Mouse (Mus musculus) adrenal gland, postnatal 25 days (tissue): ENCODE measurements around the gene Olfr145. TPM values are rescaled to one million over a fixed set of nuclear protein-coding genes. Genes with fewer than 3 reads are reported as not detected.

Experiments
- DNase-seq: peaks from one replicate; pipeline ENCODE4 v3.0.0; 2021; ENCODE audit warnings: mixed read lengths
- long read RNA-seq: library from polyadenylated mRNA; stranded (forward); transcript quantifications from one replicate; pipeline ENCODE4 v2.0.0, GENCODE M21; 2021
- total RNA-seq: library from RNA; stranded (reverse); gene quantifications from 2 replicates; pipeline ENCODE4 v1.2.3, GENCODE M21; 2021

Olfr145 gene
- not detected in 2 replicates for total RNA-seq
- long read RNA-seq: 0 reads

- DNase-seq: peak; percentile 4
Measured at GRCm38 (mm10) chr9:37896661-37897060, at the start of gene Olfr145. Gene Olfr145 (plus strand): TSS chr9:37896724.

- no peak for DNase-seq
Measured at GRCm38 (mm10) chr9:37849267-37849666, 47.3 kb upstream of the Olfr145 start.

GRCm38 (mm10) chr9:37853969-37854368, 42.6 kb upstream of the Olfr145 start, which contains the start of gene Olfr877:
Gene Olfr877 (plus strand): TSS chr9:37854269.
- no peak for DNase-seq

- no peak for DNase-seq
Measured at GRCm38 (mm10) chr9:37863325-37863724, 33.2 kb upstream of the Olfr145 start.

- peak; percentile 7 for DNase-seq
Measured at GRCm38 (mm10) chr9:37870246-37870645, 26.3 kb upstream of the Olfr145 start.

GRCm38 (mm10) chr9:37871097-37871496, 25.4 kb upstream of the Olfr145 start:
- no peak for DNase-seq

- no peak for DNase-seq
Measured at GRCm38 (mm10) chr9:37871536-37871935, 25.0 kb upstream of the Olfr145 start.

- no peak for DNase-seq
Measured at GRCm38 (mm10) chr9:37890960-37891359, 5.6 kb upstream of the Olfr145 start.

- no peak for DNase-seq
Measured at GRCm38 (mm10) chr9:37905555-37905954, 9.0 kb downstream of the Olfr145 start.

GRCm38 (mm10) chr9:37917540-37917939, 21.0 kb downstream of the Olfr145 start, which contains the start of gene Olfr878:
Gene Olfr878 (plus strand): TSS chr9:37917840.
- no peak for DNase-seq

GRCm38 (mm10) chr9:37918018-37918417, 21.5 kb downstream of the Olfr145 start:
- no peak for DNase-seq

GRCm38 (mm10) chr9:37924194-37924593, 27.7 kb downstream of the Olfr145 start:
- no peak for DNase-seq

- no peak for DNase-seq
Measured at GRCm38 (mm10) chr9:37925445-37925844, 28.9 kb downstream of the Olfr145 start.

- DNase-seq: no peak
Measured at GRCm38 (mm10) chr9:37926019-37927013, 29.8 kb downstream of the Olfr145 start.

GRCm38 (mm10) chr9:37932519-37932918, 36.0 kb downstream of the Olfr145 start:
- DNase-seq: peak; percentile 45

- DNase-seq: no peak
Measured at GRCm38 (mm10) chr9:37934146-37934545, 37.6 kb downstream of the Olfr145 start.

- no peak for DNase-seq
Measured at GRCm38 (mm10) chr9:37941167-37941566, 44.6 kb downstream of the Olfr145 start.

Other genes with a start within 250 kb of the Olfr145 start
- 85.1 and 90.9 TPM in 2 replicates for gene Tbrg1, start 239.4 kb upstream of the Olfr145 start, total RNA-seq
- gene Panx3, start 227.5 kb upstream of the Olfr145 start, total RNA-seq: 0.15 TPM in 1 of 2 replicates, not detected in the other
- not detected in 2 replicates for gene Olfr160, start 180.5 kb upstream of the Olfr145 start, total RNA-seq
- gene Olfr874, start 151.6 kb upstream of the Olfr145 start, total RNA-seq: not detected in 2 replicates
- not detected in 2 replicates for gene Olfr875, start 124.9 kb upstream of the Olfr145 start, total RNA-seq
- gene Olfr876, start 93.7 kb upstream of the Olfr145 start, total RNA-seq: not detected in 2 replicates
- gene Olfr877, start 42.5 kb upstream of the Olfr145 start, total RNA-seq: 1.5 TPM in 2 replicates
- not detected in 2 replicates for gene Olfr878, start 21.1 kb downstream of the Olfr145 start, total RNA-seq
- not detected in 2 replicates for gene Olfr881, start 95.1 kb downstream of the Olfr145 start, total RNA-seq
- gene Olfr883, start 129.1 kb downstream of the Olfr145 start, total RNA-seq: not detected in 2 replicates
- not detected in 2 replicates for gene Olfr884, start 149.8 kb downstream of the Olfr145 start, total RNA-seq
- gene Olfr885, start 164.6 kb downstream of the Olfr145 start, total RNA-seq: not detected in 2 replicates
- gene Olfr887, start 187.3 kb downstream of the Olfr145 start, total RNA-seq: not detected in 2 replicates
- gene Olfr888, start 211.4 kb downstream of the Olfr145 start, total RNA-seq: not detected in 2 replicates
- gene Olfr889, start 218.5 kb downstream of the Olfr145 start, total RNA-seq: 0.12 TPM in 1 of 2 replicates, not detected in the other
- not detected in 2 replicates for gene Olfr890, start 245.8 kb downstream of the Olfr145 start, total RNA-seq